Mouse (Mus musculus) brain, embryonic 14.5 days (tissue): ENCODE measurements at regions not wholly inside any gene's neighbourhood (a gene's known extent, or its start where the extent isn't known, plus 50 kb on each side); places are given as distances from the start of the nearest gene placed in this dataset.

Experiments used
- CTCF ChIP-seq: fragments of 200-500 bp; IDR thresholded peaks from 2 replicates; pipeline ENCODE4 v1.5.1; 2012; ENCODE audit warnings: inconsistent platforms, mild to moderate bottlenecking, moderate library complexity, borderline replicate concordance; ENCODE audit not compliant: insufficient read depth, insufficient read length; ENCODE audit errors: extremely low read depth
- POLR2A ChIP-seq: fragments of 200-500 bp; IDR thresholded peaks from 2 replicates; pipeline ENCODE4 v1.6.1; 2012; ENCODE audit warnings: mild to moderate bottlenecking, inconsistent platforms, borderline replicate concordance; ENCODE audit not compliant: poor library complexity, insufficient read depth, insufficient read length, severe bottlenecking; ENCODE audit errors: extremely low read depth

DNA sequence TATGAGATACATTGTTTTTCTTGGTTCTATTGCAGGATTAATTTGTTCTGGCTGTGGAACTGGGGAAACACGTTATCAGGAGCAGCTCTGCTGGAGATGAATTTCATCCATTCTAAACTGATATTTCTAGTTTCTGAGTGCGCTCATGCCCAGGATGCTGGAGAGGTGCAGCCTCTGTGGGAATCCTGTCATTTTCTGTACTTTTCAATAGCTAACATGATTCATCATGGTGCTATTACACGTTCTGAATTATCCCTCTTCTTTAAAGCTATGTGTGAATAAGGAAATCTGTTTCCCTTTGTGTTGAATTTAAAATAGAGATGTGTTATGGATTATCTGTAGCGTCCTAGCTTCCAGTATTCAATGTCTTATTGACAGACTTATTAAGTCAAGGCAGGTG lies 174.8 kb upstream of the Frmd6 start:
- TF ChIP-seq POLR2A (no peak), CTCF (no peak)
